Mouse (Mus musculus): ENCODE data around the gene Bcl3.
"Not testable (repeated sequence)": the region's sequence is repeated elsewhere in the genome, so short reads cannot be mapped to it uniquely, and the experiment has no call there.

Gene Bcl3

GRCm38 (mm10) chr7:19806356-19806969 is 16.1 kb downstream of the Bcl3 start:
- in situ Hi-C loops (cut with MboI): no loop called here

- in situ Hi-C loops (cut with MboI): loop anchor here (5.0 kb wide), 1 partner anchor 39 kb away; no protein-coding TSS in a partner anchor
Observed at GRCm38 (mm10) chr7:19802995-19803394, 19.6 kb downstream of the Bcl3 start.

GRCm38 (mm10) chr7:19800764-19801163 is 21.8 kb downstream of the Bcl3 start:
- in situ Hi-C loops (cut with MboI): loop anchor here (5.0 kb wide), 1 partner anchor 42 kb away; no protein-coding TSS in a partner anchor

GRCm38 (mm10) chr7:19796697-19797588 is 25.6 kb downstream of the Bcl3 start, which contains the start of gene Cblc:
Cblc (minus strand) TSS chr7:19796809.
- in situ Hi-C loops (cut with MboI): no loop called here

GRCm38 (mm10) chr7:19796254-19796653 is 26.3 kb downstream of the Bcl3 start:
- in situ Hi-C loops (cut with MboI): no loop called here

GRCm38 (mm10) chr7:19795236-19795635 is 27.3 kb downstream of the Bcl3 start:
- in situ Hi-C loops (cut with MboI): no loop called here

- in situ Hi-C loops (cut with MboI): no loop called here
Observed at GRCm38 (mm10) chr7:19792701-19793630, 29.6 kb downstream of the Bcl3 start.

- in situ Hi-C loops (cut with MboI): not testable (repeated sequence)
Observed at GRCm38 (mm10) chr7:19791504-19791903, 31.1 kb downstream of the Bcl3 start.

GRCm38 (mm10) chr7:19789904-19790347 is 32.6 kb downstream of the Bcl3 start:
- in situ Hi-C loops (cut with MboI): no loop called here

GRCm38 (mm10) chr7:19785874-19786458 is 36.6 kb downstream of the Bcl3 start:
- in situ Hi-C loops (cut with MboI): no loop called here

- in situ Hi-C loops (cut with MboI): no loop called here
Observed at GRCm38 (mm10) chr7:19784764-19785535, 37.6 kb downstream of the Bcl3 start.

- in situ Hi-C loops (cut with MboI): no loop called here
Observed at GRCm38 (mm10) chr7:19783630-19784029, 38.9 kb downstream of the Bcl3 start.

GRCm38 (mm10) chr7:19782645-19783044 is 39.9 kb downstream of the Bcl3 start:
- in situ Hi-C loops (cut with MboI): no loop called here

GRCm38 (mm10) chr7:19781741-19782140 is 40.8 kb downstream of the Bcl3 start:
- in situ Hi-C loops (cut with MboI): no loop called here

- in situ Hi-C loops (cut with MboI): no loop called here
Observed at GRCm38 (mm10) chr7:19779903-19780302, 42.7 kb downstream of the Bcl3 start.

- in situ Hi-C loops (cut with MboI): no loop called here
Observed at GRCm38 (mm10) chr7:19778645-19779044, 43.9 kb downstream of the Bcl3 start.

- in situ Hi-C loops (cut with MboI): no loop called here
Observed at GRCm38 (mm10) chr7:19777049-19777723, 45.4 kb downstream of the Bcl3 start.

GRCm38 (mm10) chr7:19771682-19772081 is 50.9 kb downstream of the Bcl3 start:
- in situ Hi-C loops (cut with MboI): no loop called here

GRCm38 (mm10) chr7:19770984-19771391 is 51.6 kb downstream of the Bcl3 start, which contains the start of gene Bcam:
Bcam (minus strand) TSS chr7:19771016.
- in situ Hi-C loops (cut with MboI): no loop called here

GRCm38 (mm10) chr7:19770375-19770754 is 52.2 kb downstream of the Bcl3 start:
- in situ Hi-C loops (cut with MboI): no loop called here
